Mouse (Mus musculus) erythroblast, embryonic 14.5 days (primary cell): ENCODE measurements around the gene Gm28043. TPM values are rescaled to one million over a fixed set of nuclear protein-coding genes. Genes with fewer than 3 reads are reported as not detected.
A peak's percentile ranks its signal among the peaks of the same experiment; 100 is the strongest.

Experiments
- H3K27me3 ChIP-seq: 2 replicates; pipeline ENCODE4 v1.6.1; 2012; ENCODE audit warnings: inconsistent platforms; ENCODE audit not compliant: control insufficient read depth
- H3K36me3 ChIP-seq: 2 replicates; pipeline ENCODE4 v1.6.1; 2012; ENCODE audit warnings: mild to moderate bottlenecking, inconsistent platforms; ENCODE audit not compliant: control insufficient read depth
- H3K4me1 ChIP-seq: 2 replicates; pipeline ENCODE4 v1.6.1; 2012; ENCODE audit warnings: inconsistent platforms; ENCODE audit not compliant: control insufficient read depth
- H3K4me3 ChIP-seq: replicated peaks from 2 replicates; pipeline ENCODE3; 2012; ENCODE audit warnings: moderate library complexity, mild to moderate bottlenecking, inconsistent platforms
- H3K9me3 ChIP-seq: 2 replicates; pipeline ENCODE4 v1.6.1; 2012; ENCODE audit warnings: low read length, inconsistent platforms, mixed read lengths; ENCODE audit not compliant: control insufficient read depth
- GATA1 ChIP-seq: IDR thresholded peaks from 2 replicates; pipeline ENCODE4 v1.6.1; 2012; ENCODE audit warnings: low read length, inconsistent platforms, mixed read lengths
- TAL1 ChIP-seq: IDR thresholded peaks from 3 replicates; pipeline ENCODE4 v1.6.1; 2012; ENCODE audit warnings: low read length, inconsistent platforms, mixed read lengths
- polyA plus RNA-seq: library from polyadenylated mRNA; stranded (reverse); fragments of >175 nt; gene quantifications from 2 replicates; pipeline ENCODE4 v1.2.3, GENCODE M21; 2012

Gene Gm28043
- polyA plus RNA-seq, 1 experiment = 0.01 TPM

DNA sequence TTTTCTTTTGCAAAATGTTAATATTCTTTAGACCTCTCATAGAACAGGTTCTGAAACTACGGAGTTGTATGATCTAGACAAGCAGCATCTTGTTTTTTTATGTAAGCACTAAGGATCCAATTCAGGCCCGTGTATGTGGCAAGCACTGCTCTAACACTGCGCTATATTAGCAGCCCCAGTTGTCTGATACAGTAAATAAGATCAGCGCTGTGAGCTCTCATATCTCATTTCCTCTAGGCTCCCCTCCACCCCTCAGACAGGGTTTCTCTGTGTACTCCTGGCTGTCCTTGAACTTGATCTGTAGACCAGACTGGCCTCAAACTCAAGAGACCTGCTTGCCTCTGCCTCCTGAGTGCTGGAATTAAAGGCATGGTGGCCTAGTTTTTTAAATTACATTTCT lies 54.4 kb downstream of the Gm28043 start:
- no peak for TF ChIP-seq TAL1
- TF ChIP-seq GATA1 = no peak
- peaks cover 92% of the 10 kb centered on the region for H3K36me3 ChIP-seq
- H3K9me3 ChIP-seq = no peaks in the 10 kb centered on the region

DNA sequence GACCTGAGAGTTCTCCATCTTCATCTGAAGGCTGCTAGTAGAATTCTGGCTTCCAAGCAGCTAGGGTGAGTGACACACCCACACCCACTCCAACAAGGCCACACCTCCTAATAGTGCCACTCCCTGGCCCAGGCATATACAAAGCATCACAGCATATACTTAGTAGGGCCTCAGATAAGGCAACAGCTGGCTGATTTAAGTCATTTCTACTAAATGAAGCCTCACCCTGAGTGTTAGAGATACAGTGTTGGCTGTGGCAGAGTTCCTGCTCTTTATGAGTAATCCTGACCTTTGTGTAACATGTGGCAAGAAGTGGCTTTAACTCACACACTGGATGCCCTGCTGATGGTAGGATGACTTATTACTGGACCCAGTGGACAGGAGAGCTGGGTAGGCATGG lies 55.3 kb downstream of the Gm28043 start:
- Histone ChIP-seq H3K27me3 (no peaks in the 10 kb centered on the region), H3K36me3 (peaks cover 91% of the 10 kb centered on the region), H3K4me1 (peaks cover 49% of the 10 kb centered on the region), H3K9me3 (no peaks in the 10 kb centered on the region), H3K4me3 (peak overlapping the region; percentile 45)
- TF ChIP-seq TAL1 (no peak), GATA1 (peak; percentile 68)

More for the DNA sequence above, 54.4 kb downstream of the Gm28043 start:
- Histone ChIP-seq H3K27me3 (no peaks in the 10 kb centered on the region), H3K4me1 (peaks cover 55% of the 10 kb centered on the region), H3K4me3 (no peak overlapping the region)

DNA sequence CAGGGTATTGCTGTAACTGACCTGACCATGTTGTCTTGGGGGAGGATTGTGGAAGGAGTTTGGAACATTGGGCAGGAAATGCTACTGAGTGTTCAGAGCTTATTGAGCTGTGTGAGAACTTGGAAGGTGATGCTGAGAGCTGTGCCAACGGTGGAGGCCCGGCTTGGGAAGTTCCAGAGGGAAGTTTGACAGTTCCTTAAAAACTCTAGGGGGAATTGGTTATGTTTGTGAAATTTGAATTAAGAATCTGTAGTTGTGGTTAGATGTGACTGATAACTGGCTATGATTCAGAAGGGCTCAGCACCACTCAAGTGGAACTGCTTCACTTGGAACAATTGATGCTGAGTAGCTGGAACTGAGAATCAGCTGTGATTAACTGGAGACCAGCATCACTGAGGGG lies 56.3 kb downstream of the Gm28043 start:
- Histone ChIP-seq H3K4me3 (no peak overlapping the region), H3K4me1 (peaks cover 47% of the 10 kb centered on the region), H3K27me3 (no peaks in the 10 kb centered on the region), H3K9me3 (no peaks in the 10 kb centered on the region), H3K36me3 (peaks cover 93% of the 10 kb centered on the region)
- TF ChIP-seq TAL1 (no peak), GATA1 (no peak)

DNA sequence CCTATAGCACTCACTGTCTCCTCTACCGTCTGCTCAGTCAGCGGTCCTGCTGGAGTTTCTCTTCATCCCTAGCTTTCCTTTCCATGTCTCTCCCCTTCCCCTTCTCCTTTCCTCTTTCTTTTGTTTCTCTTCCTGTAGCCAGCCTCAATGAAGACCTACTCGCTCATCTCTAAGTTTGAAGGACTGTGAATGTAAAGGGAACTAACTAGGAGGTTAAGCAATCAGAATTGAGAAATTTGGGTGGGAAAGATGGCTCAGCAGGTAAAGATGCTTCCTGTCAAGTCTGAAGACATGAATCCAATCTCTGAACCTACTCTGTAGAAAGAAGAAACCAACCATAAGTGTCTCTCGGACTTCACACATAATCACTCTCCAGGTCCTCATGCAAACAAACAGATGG lies 58.6 kb downstream of the Gm28043 start:
- H3K36me3 ChIP-seq = peaks cover 93% of the 10 kb centered on the region
- H3K27me3 ChIP-seq = no peaks in the 10 kb centered on the region
- H3K4me1 ChIP-seq = peaks cover 34% of the 10 kb centered on the region
- TF ChIP-seq GATA1 (no peak), TAL1 (no peak)
- H3K4me3 ChIP-seq = no peak overlapping the region
- H3K9me3 ChIP-seq = no peaks in the 10 kb centered on the region

DNA sequence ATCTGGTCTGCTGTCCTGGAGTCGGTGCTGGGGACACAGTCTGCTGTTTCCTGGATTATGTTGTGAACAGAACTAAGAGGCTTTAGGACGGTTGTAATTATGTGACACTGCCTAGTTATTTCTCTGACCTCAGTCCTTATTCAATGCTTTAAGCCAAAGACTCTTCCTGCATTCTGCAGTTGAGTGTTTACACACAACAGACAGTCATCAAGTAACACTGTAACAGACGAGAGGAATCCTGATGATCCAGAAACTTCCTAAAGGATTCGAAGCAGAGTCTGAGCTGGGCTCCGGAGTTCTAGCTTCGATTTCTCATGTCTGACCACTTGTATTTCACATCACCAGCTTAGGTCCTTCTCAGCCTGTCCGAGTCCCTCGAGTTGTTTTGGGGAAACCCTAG lies 63.9 kb downstream of the Gm28043 start:
- Histone ChIP-seq H3K27me3 (no peaks in the 10 kb centered on the region), H3K36me3 (peaks cover 99% of the 10 kb centered on the region), H3K4me3 (no peak overlapping the region), H3K4me1 (peaks cover 11% of the 10 kb centered on the region), H3K9me3 (no peaks in the 10 kb centered on the region)
- TF ChIP-seq TAL1 (no peak), GATA1 (no peak)

DNA sequence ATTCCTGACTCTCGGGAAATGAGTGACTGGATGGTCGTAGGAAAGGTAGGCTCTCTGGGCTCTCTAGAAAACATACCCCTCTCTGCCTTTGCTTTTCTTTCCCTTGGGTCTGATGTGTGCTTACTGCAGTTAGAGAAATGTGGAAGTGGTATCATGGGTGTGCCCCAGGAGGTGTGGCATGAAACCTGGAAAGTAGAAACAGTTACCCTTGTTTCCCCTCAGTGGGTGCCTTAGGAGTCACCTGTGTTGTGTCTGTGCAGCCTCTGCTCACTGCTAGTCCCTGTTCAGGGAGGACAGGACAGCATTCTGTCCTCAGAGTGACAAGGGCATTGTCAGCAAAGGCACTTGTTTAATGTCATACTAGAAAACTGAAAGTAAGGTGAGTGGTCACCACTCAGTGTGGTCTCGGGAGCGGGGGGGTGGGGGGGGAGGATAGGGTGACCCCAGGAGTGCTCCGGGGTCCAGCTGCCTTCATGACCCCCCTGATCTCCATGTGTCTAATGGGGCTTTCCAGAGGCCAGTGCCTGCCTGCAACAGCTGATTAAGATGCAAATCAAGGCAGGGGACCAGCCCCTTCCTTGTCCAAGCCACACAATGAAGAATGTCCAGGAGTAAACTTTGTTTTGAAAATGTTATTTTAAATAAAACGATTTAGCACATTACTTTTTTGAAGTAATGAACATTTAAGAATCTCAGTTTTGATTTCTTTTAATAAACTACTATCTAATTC lies 64.5 kb downstream of the Gm28043 start:
- no peak overlapping the region for H3K4me3 ChIP-seq
- H3K4me1 ChIP-seq = peaks cover 17% of the 10 kb centered on the region
- H3K9me3 ChIP-seq = no peaks in the 10 kb centered on the region
- H3K36me3 ChIP-seq = peaks cover 99% of the 10 kb centered on the region
- no peak for TF ChIP-seq GATA1
- no peak for TF ChIP-seq TAL1
- no peaks in the 10 kb centered on the region for H3K27me3 ChIP-seq

DNA sequence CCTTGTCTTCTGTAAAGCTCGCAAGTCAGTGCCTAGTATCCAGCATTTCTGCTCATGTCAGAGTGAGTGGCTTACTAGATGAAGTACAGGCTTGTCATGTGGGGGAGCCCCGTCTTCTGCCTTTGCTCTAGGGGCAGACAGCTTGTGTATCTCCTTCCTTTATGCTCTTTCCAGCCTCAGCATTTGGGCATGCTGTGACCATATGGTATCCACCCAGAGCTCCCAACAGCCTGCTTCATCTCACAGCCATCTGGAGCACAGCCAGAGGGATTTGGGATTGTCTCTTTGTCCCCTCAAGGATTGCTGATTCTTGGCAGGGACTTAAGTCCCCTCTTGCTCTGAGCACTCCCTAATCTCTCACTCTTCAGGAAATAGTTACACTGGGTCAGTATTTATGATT lies 65.5 kb downstream of the Gm28043 start:
- H3K4me3 ChIP-seq = no peak overlapping the region
- H3K4me1 ChIP-seq = peaks cover 27% of the 10 kb centered on the region
- no peaks in the 10 kb centered on the region for H3K9me3 ChIP-seq
- no peak for TF ChIP-seq GATA1
- TF ChIP-seq TAL1 = no peak
- H3K27me3 ChIP-seq = no peaks in the 10 kb centered on the region
- H3K36me3 ChIP-seq = peaks cover 99% of the 10 kb centered on the region

DNA sequence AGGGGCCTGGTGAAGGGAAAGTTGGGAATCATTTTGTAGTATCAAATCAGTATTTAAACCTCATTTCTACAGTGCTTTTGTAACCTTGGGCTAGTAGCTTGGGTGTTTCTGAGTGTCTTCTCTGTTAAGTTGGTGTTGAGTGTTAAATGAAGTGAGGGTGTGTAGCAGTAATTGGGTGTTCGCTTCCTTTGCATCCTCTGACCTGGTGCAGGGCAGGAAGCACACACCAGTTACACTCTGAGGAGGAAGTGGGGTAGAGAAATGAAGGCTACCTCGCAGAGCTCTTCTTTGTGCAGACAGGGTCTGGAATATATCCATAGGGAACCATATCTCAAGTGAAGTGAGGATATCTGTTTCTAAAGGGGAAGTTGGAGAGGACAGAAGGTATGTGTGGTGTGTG lies 66.2 kb downstream of the Gm28043 start:
- peaks cover 99% of the 10 kb centered on the region for H3K36me3 ChIP-seq
- H3K4me3 ChIP-seq = no peak overlapping the region
- TF ChIP-seq GATA1 (no peak), TAL1 (no peak)
- peaks cover 35% of the 10 kb centered on the region for H3K4me1 ChIP-seq
- H3K27me3 ChIP-seq = no peaks in the 10 kb centered on the region
- H3K9me3 ChIP-seq = no peaks in the 10 kb centered on the region

DNA sequence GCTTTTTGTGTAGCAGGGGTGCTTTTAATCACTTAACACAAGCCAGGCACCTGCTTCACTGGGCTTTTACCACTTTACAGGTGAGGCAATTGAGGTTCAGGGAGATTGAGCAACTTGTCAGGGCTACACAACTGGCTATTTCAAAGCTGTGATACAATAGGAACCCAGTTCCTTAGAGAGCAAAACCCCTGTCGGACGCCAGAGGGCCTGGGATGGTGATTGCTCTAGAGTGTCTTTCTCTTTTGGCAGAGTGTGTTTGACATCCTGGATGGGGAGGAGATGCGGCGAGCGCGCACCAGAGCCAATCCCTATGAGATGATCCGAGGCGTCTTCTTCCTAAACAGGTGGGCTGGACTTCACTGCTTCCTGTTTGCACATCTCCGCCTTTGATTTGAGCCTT lies 67.0 kb downstream of the Gm28043 start:
- Histone ChIP-seq H3K27me3 (no peaks in the 10 kb centered on the region), H3K36me3 (peaks cover 99% of the 10 kb centered on the region), H3K4me3 (no peak overlapping the region), H3K9me3 (no peaks in the 10 kb centered on the region), H3K4me1 (peaks cover 42% of the 10 kb centered on the region)
- no peak for TF ChIP-seq GATA1
- no peak for TF ChIP-seq TAL1

DNA sequence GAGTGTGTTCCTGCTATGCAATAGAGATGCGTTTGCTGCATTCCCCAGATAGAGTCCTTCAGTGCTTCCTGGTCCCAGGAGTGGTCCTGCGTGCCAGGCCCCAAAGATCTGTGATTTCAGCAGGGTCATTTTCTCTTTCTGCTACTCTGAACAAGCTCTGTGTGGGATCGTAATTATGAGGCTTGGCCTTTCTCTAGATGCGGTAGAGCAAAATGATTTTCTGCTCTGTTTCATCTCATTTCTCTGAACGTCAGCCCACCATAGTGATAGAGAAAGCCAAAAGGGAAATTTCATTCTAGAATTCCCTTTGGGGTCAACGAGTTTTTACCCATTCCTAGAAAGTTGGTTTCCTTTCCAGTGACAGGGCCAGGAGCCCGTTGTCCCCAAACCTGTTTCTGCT lies 67.6 kb downstream of the Gm28043 start:
- H3K4me1 ChIP-seq = peaks cover 48% of the 10 kb centered on the region
- no peaks in the 10 kb centered on the region for H3K9me3 ChIP-seq
- no peak for TF ChIP-seq GATA1
- no peak for TF ChIP-seq TAL1
- peaks cover 99% of the 10 kb centered on the region for H3K36me3 ChIP-seq
- H3K4me3 ChIP-seq = no peak overlapping the region
- H3K27me3 ChIP-seq = no peaks in the 10 kb centered on the region
